Mouse (Mus musculus) bone marrow macrophage, adult 2 months (primary cell): Measurements from ENCODE around the gene Ccdc69. TPM values are rescaled to one million over a fixed set of nuclear protein-coding genes. Genes with fewer than 3 reads are reported as not detected.

Source experiments
- H3K27ac ChIP-seq: 2 replicates; pipeline ENCODE4 v1.5.1; 2012; ENCODE audit warnings: low read depth, low read length; ENCODE audit not compliant: insufficient read depth
- H3K4me1 ChIP-seq: 2 replicates; pipeline ENCODE4 v1.6.1; 2012; ENCODE audit warnings: low read length; ENCODE audit not compliant: control insufficient read depth, insufficient read depth
- H3K4me3 ChIP-seq: 2 replicates; pipeline ENCODE4 v1.5.1; 2012; ENCODE audit warnings: mild to moderate bottlenecking, low read length, moderate library complexity; ENCODE audit not compliant: insufficient read depth
- CTCF ChIP-seq: IDR thresholded peaks from 2 replicates; pipeline ENCODE4 v1.5.1; 2012; ENCODE audit warnings: low read depth, mild to moderate bottlenecking, low read length, moderate library complexity
- POLR2A ChIP-seq: IDR thresholded peaks from 2 replicates; pipeline ENCODE4 v1.6.1; 2012; ENCODE audit warnings: mild to moderate bottlenecking, low read depth, low read length, borderline replicate concordance
- polyA plus RNA-seq: library from polyadenylated mRNA; stranded (reverse); fragments of >200 nt; gene quantifications from 2 replicates; pipeline ENCODE4 v1.2.4, GENCODE M21; 2012; ENCODE audit not compliant: missing spikeins, insufficient read depth, insufficient read length

Gene Ccdc69
- polyA plus RNA-seq = 5.3 and 6.0 TPM in 2 replicates

- Histone ChIP-seq H3K4me3 (peak within 1 kb of the TSS; percentile 56), H3K4me1 (peaks cover 11% of the 10 kb centered on the region), H3K27ac (no peak within 1 kb of the TSS)
- TF ChIP-seq CTCF (no peak), POLR2A (peak; percentile 31; the same call in 1 of the 2 replicates)
Measured at GRCm38 (mm10) chr11:55077331-55078231, at the start of gene Ccdc69. TSS of gene Ccdc69 (minus strand) at chr11:55078131.

DNA sequence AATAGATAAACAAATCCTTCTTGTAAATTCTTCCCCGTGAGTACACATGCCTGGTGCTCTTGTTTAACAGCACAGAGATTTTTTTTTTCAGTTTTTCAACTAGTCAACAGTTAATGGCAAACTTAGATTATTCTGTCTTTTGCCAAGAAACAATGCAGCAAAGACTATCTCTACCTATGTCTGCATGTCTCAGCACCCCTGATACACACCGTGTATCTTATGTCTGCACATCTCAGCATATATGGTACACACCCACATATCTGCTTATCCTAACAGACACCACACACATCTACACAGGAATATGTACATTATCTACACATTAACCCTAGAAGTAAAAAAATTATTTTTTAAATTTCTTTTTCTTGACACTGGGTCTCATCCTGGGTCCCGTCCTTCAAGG lies 48.7 kb upstream of the Ccdc69 start:
- Histone ChIP-seq H3K4me3 (no peak overlapping the region), H3K4me1 (peaks cover 11% of the 10 kb centered on the region)

DNA sequence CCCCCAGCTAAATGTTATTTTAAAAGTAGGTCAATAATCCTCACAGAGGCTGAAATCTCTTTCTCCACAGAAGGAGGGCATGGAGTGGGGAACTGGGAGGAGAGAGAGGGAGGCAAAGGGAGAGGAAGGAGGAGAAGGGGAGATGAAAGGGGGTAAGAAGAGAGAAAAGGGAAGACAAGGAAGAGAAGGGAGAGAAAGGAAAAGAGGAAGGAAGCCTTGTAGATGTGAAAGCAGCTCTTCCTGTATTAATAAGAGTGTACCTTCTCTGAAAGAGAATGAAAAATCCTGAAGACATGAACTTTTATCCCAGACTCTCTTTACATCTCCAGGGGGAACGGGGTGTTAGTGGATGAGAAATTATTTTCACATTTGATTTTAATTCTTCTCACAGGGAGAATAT lies 43.5 kb upstream of the Ccdc69 start:
- peaks cover 14% of the 10 kb centered on the region for H3K4me1 ChIP-seq
- H3K4me3 ChIP-seq = no peak overlapping the region
- no peak for TF ChIP-seq CTCF
- no peak for TF ChIP-seq POLR2A
- no peak overlapping the region for H3K27ac ChIP-seq

More for the DNA sequence above, 48.7 kb upstream of the Ccdc69 start:
- H3K27ac ChIP-seq = no peak overlapping the region
- TF ChIP-seq POLR2A (no peak), CTCF (no peak)

GRCm38 (mm10) chr11:55120821-55121271 lies 42.9 kb upstream of the Ccdc69 start:
- Histone ChIP-seq H3K4me1 (peaks cover 15% of the 10 kb centered on the region), H3K4me3 (no peak overlapping the region), H3K27ac (no peak overlapping the region)
- TF ChIP-seq POLR2A (no peak), CTCF (no peak)

DNA sequence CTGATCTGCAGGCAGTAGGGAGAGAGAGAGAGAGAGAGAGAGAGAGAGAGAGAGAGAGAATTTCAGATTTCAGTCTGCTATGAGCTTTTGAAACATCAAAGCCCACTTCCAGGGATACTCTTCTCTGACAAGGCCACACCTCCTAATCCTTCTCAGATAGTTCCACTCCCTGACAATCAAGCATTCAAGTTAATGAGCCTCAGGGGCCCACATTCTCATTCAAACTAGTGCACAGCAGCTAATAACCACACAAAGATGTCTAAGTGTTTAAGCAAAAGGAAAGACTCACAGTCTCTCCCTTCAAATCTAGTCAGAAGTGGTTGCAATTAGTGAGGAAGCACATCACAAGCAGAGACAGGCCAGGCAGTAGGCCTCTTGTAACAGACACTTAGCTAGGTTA lies 42.3 kb upstream of the Ccdc69 start:
- peaks cover 18% of the 10 kb centered on the region for H3K4me1 ChIP-seq
- H3K27ac ChIP-seq = no peak overlapping the region
- H3K4me3 ChIP-seq = no peak overlapping the region
- TF ChIP-seq CTCF = no peak
- no peak for TF ChIP-seq POLR2A

GRCm38 (mm10) chr11:55117031-55117430 lies 39.1 kb upstream of the Ccdc69 start:
- Histone ChIP-seq H3K4me1 (peaks cover 37% of the 10 kb centered on the region), H3K4me3 (no peak overlapping the region), H3K27ac (no peak overlapping the region)
- TF ChIP-seq POLR2A (no peak), CTCF (no peak)

DNA sequence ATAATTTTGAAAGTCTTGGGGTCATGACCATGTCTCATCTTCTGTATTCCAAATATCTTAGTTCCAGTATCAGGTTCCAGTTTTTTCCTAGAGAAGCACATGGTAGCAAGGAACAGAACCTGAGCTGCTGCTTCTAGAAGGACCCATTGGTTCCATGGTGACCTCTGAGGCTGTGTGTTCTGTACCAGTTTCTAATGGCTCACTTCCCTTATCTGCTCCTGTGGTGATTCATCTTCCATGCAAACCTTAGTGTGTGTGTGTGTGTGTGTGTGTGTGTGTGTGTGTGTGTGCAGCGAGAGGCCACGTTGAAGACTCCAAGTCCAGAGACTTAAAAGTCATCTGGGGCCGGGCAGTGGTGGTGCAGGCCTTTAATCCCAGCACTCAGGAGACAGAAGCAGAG lies 38.1 kb upstream of the Ccdc69 start:
- H3K27ac ChIP-seq = 0 out of 2 replicates have a peak overlapping the region, but pooled peaks have one; percentile 21
- no peak for TF ChIP-seq POLR2A
- TF ChIP-seq CTCF = no peak

GRCm38 (mm10) chr11:55114291-55114690 lies 36.4 kb upstream of the Ccdc69 start:
- TF ChIP-seq POLR2A (no peak), CTCF (no peak)
- peaks cover 24% of the 10 kb centered on the region for H3K4me1 ChIP-seq
- peak overlapping the region; percentile 78 for H3K27ac ChIP-seq
- H3K4me3 ChIP-seq = no peak overlapping the region

More for the DNA sequence above, 38.1 kb upstream of the Ccdc69 start:
- H3K4me1 ChIP-seq = peaks cover 28% of the 10 kb centered on the region
- no peak overlapping the region for H3K4me3 ChIP-seq

- H3K4me3 ChIP-seq = peak overlapping the region; percentile 15
- H3K27ac ChIP-seq = peak overlapping the region; percentile 78
- peaks cover 24% of the 10 kb centered on the region for H3K4me1 ChIP-seq
Measured at GRCm38 (mm10) chr11:55113861-55114250, 35.9 kb upstream of the Ccdc69 start.

DNA sequence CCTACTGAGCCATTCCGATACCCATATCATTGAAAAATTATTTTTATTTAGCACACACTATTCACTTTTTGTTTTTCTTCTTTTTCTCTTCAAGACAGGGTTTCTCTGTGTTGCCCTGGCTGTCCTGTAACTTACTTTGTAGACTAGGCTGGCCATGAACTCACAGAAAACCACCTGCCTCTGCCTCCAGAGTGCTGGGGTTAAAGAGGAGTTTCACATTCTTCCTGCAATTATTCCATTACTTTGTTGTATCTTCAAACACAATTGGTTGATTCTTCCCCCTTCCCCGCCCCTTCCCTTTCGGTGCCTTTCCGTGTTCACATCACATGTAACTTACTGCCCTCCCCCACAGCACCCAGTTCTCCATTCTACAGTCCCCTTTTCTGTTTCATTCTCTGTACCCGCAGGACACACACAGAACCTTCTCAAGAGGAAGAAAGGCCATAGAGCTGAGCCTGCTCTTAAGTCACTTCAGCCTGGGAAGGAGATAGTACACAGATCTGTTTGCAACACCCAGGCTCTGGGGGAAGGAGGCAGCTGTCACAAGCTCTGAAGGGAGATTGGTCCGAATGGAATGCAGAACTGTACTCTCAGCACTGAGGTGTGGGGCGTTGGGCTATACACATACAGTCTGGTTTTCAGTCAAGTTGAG lies 35.4 kb upstream of the Ccdc69 start:
- peaks cover 24% of the 10 kb centered on the region for H3K4me1 ChIP-seq
- H3K4me3 ChIP-seq = peak overlapping the region; percentile 15
- peak overlapping the region; percentile 78 for H3K27ac ChIP-seq
- TF ChIP-seq CTCF = no peak
- TF ChIP-seq POLR2A = no peak
